Mouse (Mus musculus) fibroblast of lung, adult 2 months (primary cell): Measurements from ENCODE around the gene Fam102a.
"Not testable (repeated sequence)": the region's sequence is repeated elsewhere in the genome, so short reads cannot be mapped to it uniquely, and the experiment has no call there.

Experiments used
- DNase-seq: peaks from one replicate; pipeline ENCODE4 v3.0.0-alpha.2; 2011; ENCODE audit warnings: low read depth

The Fam102a gene

DNA sequence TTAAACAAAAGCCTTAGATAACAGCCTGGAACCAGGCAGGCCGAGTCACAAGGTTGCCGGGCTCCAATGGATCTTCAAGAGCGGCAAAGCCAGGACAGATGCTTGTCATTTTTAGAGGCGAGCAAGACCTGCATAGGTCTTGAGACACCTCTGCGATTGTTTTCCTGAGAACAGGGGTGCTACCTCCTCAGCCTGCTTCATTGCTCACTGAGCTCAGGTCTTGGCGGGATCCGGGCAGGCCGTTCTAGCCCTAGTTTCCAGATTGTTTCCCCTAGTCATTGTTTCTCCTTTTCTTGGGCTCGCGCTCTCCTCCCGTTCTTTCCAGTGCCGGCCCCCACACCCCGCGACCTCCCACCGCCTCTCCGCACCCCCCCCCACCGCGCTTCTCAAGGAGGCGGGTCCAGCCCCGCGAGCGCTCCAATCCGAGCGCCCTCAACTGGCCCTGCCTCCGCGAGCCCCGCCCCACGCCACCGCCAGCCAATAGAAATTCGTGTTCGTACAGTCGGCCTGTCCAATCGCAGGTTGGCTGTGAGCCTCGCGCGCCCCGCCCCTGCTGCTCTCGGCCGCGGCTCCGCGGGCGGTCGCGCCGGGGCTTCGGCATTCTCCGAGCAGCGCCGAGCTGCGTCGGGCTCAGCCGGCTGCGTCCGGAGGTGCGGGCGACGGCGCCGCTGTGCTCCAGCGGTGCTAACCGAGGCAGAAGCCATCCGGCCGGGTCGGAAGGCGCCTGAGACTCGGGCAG is at the start of gene Fam102a:
Fam102a (plus strand) TSS at position 600 of the 739 bp plus-strand sequence.
- peak; percentile 82 for DNase-seq

DNA sequence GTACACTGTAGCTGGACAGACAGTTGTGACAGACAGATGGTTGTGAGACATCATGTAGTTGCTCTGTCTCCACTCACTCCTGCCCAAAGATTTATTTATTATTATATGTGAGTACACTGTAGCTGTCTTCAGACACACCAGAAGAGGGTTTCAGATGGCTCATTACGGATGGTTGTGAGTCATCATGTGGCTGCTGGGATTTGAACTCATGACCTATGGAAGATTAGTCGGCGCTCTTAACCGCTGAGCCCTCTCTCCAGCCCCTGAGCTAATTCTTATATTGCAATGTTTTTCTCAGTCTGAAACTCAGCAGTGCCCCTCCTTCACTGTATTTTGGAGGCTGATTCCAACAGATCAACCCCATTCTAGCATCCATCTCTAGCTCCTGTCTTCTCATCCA is 49.4 kb upstream of the Fam102a start:
- DNase-seq, result no peak

DNA sequence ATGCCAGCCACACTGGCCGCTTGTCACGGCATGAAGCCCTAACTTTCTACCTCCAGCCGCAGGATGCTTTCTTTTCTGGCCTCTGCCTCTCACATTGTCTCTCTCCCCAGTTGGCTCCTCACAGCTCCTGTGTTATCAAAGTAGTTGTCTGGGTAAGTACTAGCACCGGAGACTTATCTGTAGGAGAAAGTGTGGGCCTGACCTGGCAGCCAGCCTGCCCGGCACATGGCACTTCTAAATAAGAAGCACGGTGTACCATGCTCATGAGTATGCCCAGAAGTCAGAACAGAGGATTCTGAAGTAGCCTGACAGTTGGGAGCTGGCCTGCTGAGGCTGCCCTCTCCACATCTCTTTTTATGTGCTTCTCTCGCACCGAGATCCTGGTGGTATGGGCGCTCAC is 49.0 kb upstream of the Fam102a start:
- no peak for DNase-seq

DNA sequence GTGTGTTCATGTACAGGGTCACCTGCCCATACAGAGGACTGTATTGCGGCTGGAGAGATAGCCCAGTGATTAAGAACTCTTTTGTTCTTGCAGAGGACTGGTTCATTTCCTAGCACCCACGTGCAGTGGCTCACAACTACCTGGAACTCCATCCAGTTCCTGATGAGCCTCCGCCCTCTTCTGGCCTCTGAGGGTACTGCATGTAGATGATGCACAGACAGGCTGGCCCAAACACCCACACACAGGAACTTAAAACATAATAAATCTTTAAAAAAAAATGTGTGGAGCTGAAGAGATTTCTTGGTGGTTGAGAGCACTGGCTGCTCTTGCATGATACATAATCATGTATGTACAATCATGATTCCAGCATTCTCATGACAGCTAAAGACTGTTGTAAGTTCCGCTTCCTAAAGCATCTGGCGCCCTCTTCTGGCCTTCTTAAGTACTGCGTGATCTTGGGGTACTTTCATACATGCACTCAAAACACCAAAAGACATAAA is 48.0 kb upstream of the Fam102a start:
- peak; percentile 72 for DNase-seq

DNA sequence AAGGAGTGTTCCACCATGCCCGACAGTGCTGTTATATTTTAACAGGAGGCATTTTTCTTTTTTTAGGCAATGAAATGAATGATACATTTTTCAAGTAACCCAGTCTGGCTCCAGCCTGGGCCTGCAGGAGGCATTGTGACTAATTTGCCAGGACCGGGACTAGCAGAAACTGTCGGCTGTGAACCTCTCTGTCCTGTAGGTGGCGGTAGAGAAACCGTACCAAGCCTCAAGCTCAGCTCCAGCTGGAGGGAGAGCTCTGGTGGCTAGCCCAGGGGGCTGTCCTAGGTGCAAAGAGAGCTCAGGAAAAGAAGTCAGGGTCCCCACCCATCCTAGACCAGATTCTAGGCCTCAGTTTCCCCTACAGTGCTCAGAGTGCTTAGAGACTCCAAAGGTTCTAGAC is 46.5 kb upstream of the Fam102a start:
- peak; percentile 87 for DNase-seq

- DNase-seq, result not testable (repeated sequence)
These were observed 44.4 kb upstream of the Fam102a start for GRCm38 (mm10) chr2:32490730-32491129.

- DNase-seq, result no peak
These were observed 42.5 kb upstream of the Fam102a start for GRCm38 (mm10) chr2:32492661-32493060.

DNA sequence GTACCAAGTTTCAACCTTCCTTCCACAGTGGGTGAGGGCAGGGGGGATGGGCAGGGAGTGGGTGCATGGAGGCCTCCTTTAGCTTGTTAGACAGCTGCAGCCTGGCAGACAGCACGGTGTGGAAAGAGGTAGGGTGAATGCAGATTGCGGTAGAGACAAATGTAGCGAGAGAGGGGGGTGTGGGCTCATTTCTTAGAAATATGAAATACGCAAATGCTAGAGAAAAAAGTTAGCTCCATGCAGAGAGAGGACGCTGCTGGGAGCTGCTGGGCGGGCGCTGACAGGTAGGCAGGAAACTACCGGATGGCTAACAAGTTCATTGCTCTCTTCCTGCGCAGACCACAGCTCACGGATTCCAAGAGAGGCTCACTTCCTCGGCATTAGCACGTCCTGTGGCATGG is 41.8 kb upstream of the Fam102a start:
- DNase-seq, result no peak

DNA sequence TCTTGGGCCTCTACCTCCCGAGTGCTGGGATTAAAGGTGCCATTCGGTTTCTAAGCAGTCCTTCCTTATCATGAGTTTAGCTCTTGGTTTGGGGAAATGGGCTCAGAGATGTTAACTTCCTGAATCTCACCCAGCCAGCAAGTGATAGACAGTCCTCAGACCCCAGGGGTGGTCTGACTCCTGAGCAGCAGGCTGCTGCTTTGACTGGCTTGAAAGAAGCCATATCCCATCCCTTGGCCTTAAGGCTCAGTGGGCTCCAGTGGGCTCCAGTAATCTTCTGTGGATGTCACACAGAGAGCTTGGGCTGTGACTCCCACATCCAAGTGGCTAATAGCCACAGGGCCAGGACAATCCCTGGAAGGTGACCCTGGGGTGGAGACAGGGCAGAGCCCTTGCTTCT is 40.6 kb upstream of the Fam102a start:
- DNase-seq, result no peak

- no peak for DNase-seq
These were observed 39.9 kb upstream of the Fam102a start for GRCm38 (mm10) chr2:32495185-32495726.

DNA sequence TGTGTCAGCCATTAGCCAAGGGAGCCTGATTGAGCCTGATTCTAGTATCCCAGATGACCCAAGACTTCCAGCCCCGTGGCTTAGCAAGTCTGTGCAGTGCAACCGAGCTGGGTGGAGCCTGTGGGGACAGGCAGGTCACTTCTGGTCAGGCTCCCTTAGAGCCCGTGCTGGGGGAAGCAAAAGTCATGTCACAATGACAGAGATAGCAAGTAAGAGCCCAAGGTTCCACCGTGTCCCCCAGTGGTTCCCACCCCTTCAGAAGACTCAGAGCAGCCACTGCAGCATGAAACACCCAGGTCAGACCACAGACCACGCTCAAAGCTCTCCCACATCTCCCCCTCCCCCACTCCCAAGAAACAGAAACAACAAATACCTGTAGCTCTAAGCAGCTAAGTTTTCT is 38.9 kb upstream of the Fam102a start:
- no peak for DNase-seq

DNA sequence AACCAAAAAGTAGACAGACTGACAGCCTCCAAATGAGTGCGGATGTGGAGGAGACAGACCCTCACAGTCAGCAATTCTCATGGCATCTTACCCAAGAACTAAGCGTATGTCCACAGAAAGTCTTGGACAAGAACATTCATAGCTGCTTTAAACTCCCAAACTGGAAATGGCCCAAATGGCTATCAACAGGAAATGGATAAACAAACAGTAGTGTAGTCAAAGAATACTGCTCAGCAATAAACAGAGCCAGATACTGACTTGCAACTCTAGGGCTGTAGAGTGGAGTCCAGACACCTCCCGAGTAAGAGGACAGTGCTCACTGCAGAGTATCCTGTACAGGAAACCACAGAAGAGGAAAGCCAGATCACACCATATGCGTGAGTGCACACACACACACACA is 35.8 kb upstream of the Fam102a start:
- no peak for DNase-seq

GRCm38 (mm10) chr2:32500461-32500860 is 34.7 kb upstream of the Fam102a start:
- DNase-seq, result no peak

DNA sequence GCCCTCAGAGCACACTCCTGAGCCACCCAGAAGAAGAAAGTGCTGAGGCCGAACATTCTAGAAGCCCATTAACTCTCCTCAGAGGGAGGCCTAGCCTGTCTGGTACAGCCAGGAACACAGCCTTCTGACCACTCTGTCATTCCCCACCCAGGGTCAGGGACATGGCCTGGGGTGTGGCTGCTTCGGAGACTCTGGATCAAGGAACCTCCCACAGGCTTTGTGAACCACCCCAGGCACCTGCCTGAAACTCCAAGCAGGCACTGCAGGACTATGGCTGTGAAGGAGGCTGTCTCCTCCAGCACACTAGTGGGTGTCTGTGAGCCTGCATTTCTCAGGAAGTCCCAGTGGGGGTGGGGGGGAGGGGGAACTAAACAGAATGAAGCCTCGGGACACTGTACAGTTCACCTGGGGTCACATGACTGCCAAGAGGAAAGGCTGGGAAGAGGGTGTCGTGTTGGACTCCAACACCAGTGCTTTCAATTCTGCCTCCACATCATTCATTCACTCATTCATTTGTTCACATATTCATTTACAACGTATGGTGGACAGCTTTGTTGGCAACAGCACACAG is 33.3 kb upstream of the Fam102a start:
- no peak for DNase-seq

- peak; percentile 80 for DNase-seq
These were observed 32.3 kb upstream of the Fam102a start for GRCm38 (mm10) chr2:32502843-32503242.

GRCm38 (mm10) chr2:32503588-32503987 is 31.5 kb upstream of the Fam102a start:
- DNase-seq, result peak; percentile 80

- DNase-seq, result no peak
These were observed 29.6 kb upstream of the Fam102a start for GRCm38 (mm10) chr2:32505536-32505935.

GRCm38 (mm10) chr2:32506673-32507668 is 28.2 kb upstream of the Fam102a start:
- peak; percentile 33 for DNase-seq

DNA sequence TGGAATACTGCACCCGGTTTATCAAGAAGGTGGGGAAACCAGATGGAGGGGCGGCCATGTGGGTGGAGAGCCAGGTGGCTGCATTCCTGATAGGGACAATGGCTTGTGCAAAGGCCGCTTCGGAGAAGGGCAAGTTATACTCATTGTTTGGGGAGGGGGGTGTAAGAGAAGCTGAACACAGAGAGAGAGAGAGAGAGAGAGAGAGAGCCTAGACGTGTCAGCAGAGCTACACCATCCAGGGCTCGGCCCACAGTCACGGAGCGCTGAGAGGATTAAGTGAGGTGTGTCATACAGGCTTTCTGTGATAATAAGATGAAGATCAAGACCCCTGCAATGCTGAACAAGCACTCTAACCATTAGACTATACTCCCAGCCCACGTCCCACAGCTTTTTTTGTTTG is 27.2 kb upstream of the Fam102a start:
- DNase-seq, result no peak

DNA sequence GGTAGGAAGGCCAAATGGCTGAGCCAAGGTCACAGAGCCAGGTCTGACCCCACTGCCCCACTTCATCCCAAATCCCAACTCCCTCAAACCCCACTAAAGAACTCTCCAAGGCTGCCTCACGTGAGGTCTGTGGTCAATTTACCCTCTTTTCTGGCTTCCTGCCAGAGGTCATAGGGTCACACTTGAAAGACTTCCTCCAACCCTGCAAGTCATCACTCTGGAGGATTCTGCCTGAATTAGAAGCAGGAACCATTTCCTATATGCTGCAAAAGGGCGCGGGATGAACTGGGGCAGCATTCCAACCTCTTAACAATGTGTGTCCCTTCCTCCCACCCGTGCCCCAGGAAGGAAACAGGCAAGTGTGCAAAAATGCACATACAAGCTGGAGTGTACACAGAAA is 25.8 kb upstream of the Fam102a start:
- no peak for DNase-seq

DNA sequence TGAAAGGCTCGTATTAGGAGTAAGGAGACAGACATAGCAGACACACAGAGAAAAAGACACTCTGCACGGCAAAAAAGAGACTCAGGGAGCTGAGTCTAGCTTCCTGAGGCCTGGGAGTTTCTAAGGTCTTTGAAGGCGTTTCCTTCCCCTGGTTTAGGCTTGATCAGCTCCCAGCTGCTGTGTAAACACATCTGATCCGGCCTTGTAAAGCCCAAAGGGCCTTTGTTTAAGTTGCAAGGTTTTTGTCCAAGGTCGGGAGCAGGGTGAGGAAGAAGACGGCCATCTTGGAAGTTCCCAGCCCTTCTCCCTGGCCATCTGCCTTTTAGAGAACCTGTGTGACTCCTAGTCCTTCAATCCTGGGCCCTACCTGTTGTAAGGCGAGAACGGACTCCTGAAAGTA is 25.2 kb upstream of the Fam102a start:
- no peak for DNase-seq

DNA sequence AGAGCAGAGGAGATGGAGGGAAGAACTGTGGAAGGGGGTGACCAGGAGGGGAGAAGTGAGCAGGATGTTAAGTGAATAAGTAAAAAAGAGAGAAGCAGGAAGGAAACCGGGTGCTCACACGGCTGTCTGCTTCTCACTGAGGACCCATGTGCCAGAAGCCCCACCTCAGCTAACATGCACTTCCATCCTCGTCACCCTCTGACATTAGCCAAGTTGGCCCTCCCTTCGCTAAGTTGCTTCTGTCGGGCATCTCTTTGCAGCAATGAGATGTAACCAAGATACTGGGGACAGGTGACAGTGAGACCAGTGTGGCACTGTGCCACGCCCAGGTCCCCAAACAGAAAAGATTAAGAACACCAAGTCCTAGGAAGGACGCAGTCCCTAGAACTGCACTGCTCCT is 22.5 kb upstream of the Fam102a start:
- DNase-seq, result no peak
